17 mouse cellular contexts compared by ENCODE assay signal in genomic region chr2:153263053-153263452, GRCm38 (mm10). TPM values are rescaled to one million over a fixed set of nuclear protein-coding genes. Genes with fewer than 3 reads are reported as not detected.
A peak's percentile ranks its signal among the peaks of the same experiment; 100 is the strongest.
DNase-seq lines count a peak whose midpoint lies in the region; ATAC-seq and TF ChIP-seq lines count a peak whose summit lies in the region.
"Had no signal": no experiment of that assay in that cellular context is flagged by ENCODE, and none has a peak within 500 bp of the region (broad histone marks: within the 10 kb centered on the region; RNA-seq: fewer than 3 reads in every experiment).

No protein-coding gene starts in this region.

- peak; percentile 89 for DNase-seq in CD4-positive, CD25-positive, alpha-beta regulatory T cell, adult 2 months (ENCODE audit: low read depth, low spot score)
- peak; percentile 37 for DNase-seq in MEL (ENCODE audit: low read depth, low spot score)
- DNase-seq in thymus, postnatal 0 days (ENCODE audit: low spot score): peak; percentile 80
- DNase-seq in right cerebral cortex, postnatal 25 days: no peak
- DNase-seq in layer of hippocampus, adult 11-12 months (ENCODE audit: low spot score): no peak
- DNase-seq in adrenal gland, adult (ENCODE audit: inconsistent age in 2 of 2, low spot score in 1 of 2): no peak
- DNase-seq: adrenal gland, postnatal 25 days; cerebellum, postnatal 10 days; forebrain, postnatal 0 days; gastrocnemius, postnatal 10 days; heart, postnatal 4 days; layer of hippocampus, adult 9-11 months; liver; lung, adult 18-20 months had no signal

- H3K4me3 ChIP-seq in MEL (ENCODE audit: control insufficient read depth in 1 of 2, insufficient read depth in 1 of 2, low read depth in 2 of 2, low read length in 2 of 2): no peak overlapping the region
- H3K4me3 ChIP-seq in heart, embryonic 12.5 days: no peak overlapping the region
- H3K4me3 ChIP-seq: heart, embryonic 10.5 days had no signal

- ATAC-seq in megakaryocyte progenitor cell, adult 5-6 weeks (replicated peaks; ENCODE audit: poor library complexity): peak; percentile 22; the same call in 1 of the 2 replicates
- no peak for ATAC-seq in heart, embryonic 12.5 days (ENCODE audit: insufficient number of reproducible peaks, low FRiP score)
- ATAC-seq: forebrain, postnatal 0 days had no signal

- no peak for TF ChIP-seq RAD21 in MEL (IDR thresholded peaks at IDR 0.05; ENCODE audit: low read depth, low read length)

- peaks cover 21 to 23% of the 10 kb centered on the region in 2 experiments for H3K4me1 ChIP-seq in MEL (ENCODE audit: control insufficient read depth in 1 of 2, insufficient read depth in 2 of 2, low read length in 2 of 2)
- H3K4me1 ChIP-seq in heart, embryonic 12.5 days (replicated peaks): peaks cover 21% of the 10 kb centered on the region

- H3K9me3 ChIP-seq in MEL (replicated peaks; ENCODE audit: insufficient read depth, low read length): no peaks in the 10 kb centered on the region
- no peaks in the 10 kb centered on the region for H3K9me3 ChIP-seq in heart, embryonic 12.5 days (replicated peaks)
- H3K9me3 ChIP-seq: heart, embryonic 10.5 days had no signal

- TF ChIP-seq POLR2A in MEL (IDR thresholded peaks at IDR 0.05; ENCODE audit: control insufficient read depth in 1 of 2, insufficient read depth in 1 of 2, low read depth in 1 of 2, low read length in 2 of 2, poor library complexity in 1 of 2): no peak

- no peak overlapping the region for H3K9ac ChIP-seq in MEL (ENCODE audit: control insufficient read depth, low read depth, low read length, poor library complexity, severe bottlenecking)
- H3K9ac ChIP-seq in heart, embryonic 12.5 days: no peak overlapping the region
- H3K9ac ChIP-seq: forebrain, postnatal 0 days had no signal

- H3K4me2 ChIP-seq in heart, embryonic 12.5 days: no peak overlapping the region

- 0 out of 2 replicates have a peak overlapping the region, but pooled peaks have one; percentile 27 for H3K27ac ChIP-seq in MEL (ENCODE audit: control insufficient read depth, low read depth, low read length)
- H3K27ac ChIP-seq in heart, embryonic 12.5 days (ENCODE audit: poor library complexity, severe bottlenecking): no peak overlapping the region
- H3K27ac ChIP-seq: heart, embryonic 10.5 days had no signal

- 87% methylated on average over 5 of the region's 7 CpGs for WGBS in heart, embryonic 12.5 days

- no peak for TF ChIP-seq EP300 in MEL (IDR thresholded peaks at IDR 0.05; ENCODE audit: low read depth in 1 of 2, low read length in 2 of 2)

- peaks cover 2 to 30% of the 10 kb centered on the region in 2 experiments; a peak in 3 of 4 replicates for H3K36me3 ChIP-seq in MEL (ENCODE audit: control insufficient read depth in 1 of 2, insufficient read depth in 2 of 2, low read length in 2 of 2)
- peaks cover 66% of the 10 kb centered on the region for H3K36me3 ChIP-seq in heart, embryonic 12.5 days

- H3K27me3 ChIP-seq in MEL (ENCODE audit: control insufficient read depth in 1 of 2, insufficient read depth in 2 of 2, low read length in 2 of 2): no peaks in the 10 kb centered on the region
- H3K27me3 ChIP-seq in heart, embryonic 12.5 days (replicated peaks): no peaks in the 10 kb centered on the region

- no peaks in the 10 kb centered on the region for H3K79me2 ChIP-seq in MEL (ENCODE audit: control insufficient read depth, insufficient read depth, low read length, poor library complexity)

- no peak for TF ChIP-seq CTCF in MEL (IDR thresholded peaks at IDR 0.05 in 2 of 3, conservative IDR thresholded peaks at IDR 0.05 in 1 of 3; ENCODE audit: control insufficient read depth in 1 of 3, insufficient read depth in 1 of 3, low read depth in 2 of 3, low read length in 3 of 3, poor library complexity in 1 of 3, severe bottlenecking in 1 of 3)

TF ChIP-seq in MEL, 35 proteins besides CTCF, POLR2A, EP300 and RAD21:
- TF ChIP-seq KAT2A (conservative IDR thresholded peaks at IDR 0.05; ENCODE audit: low read depth, low read length) (no peak), MYC (IDR thresholded peaks at IDR 0.05; ENCODE audit: low read depth, low read length) (no peak), ZKSCAN1 (IDR thresholded peaks at IDR 0.05; ENCODE audit: low read depth, low read length) (no peak), TBP (IDR thresholded peaks at IDR 0.05; ENCODE audit: low read depth, low read length) (no peak), POLR2AphosphoS2 (IDR thresholded peaks at IDR 0.05; ENCODE audit: low read length) (no peak), SIN3A (IDR thresholded peaks at IDR 0.05; ENCODE audit: low read length) (no peak), ETS1 (IDR thresholded peaks at IDR 0.05; ENCODE audit: low read depth, low read length) (no peak), MAFK (IDR thresholded peaks at IDR 0.05; ENCODE audit: borderline replicate concordance, low read depth, low read length) (no peak), MYB (IDR thresholded peaks at IDR 0.05; ENCODE audit: low read depth, low read length) (no peak), CHD2 (IDR thresholded peaks at IDR 0.05; ENCODE audit: low read length) (no peak), ZNF384 (IDR thresholded peaks at IDR 0.05; ENCODE audit: low read depth, low read length) (no peak), JUND (IDR thresholded peaks at IDR 0.05; ENCODE audit: low read depth, low read length) (no peak), USF1 (IDR thresholded peaks at IDR 0.05; ENCODE audit: low read depth, low read length) (no peak), CHD1 (IDR thresholded peaks at IDR 0.05; ENCODE audit: low read depth, low read length) (no peak), ELF1 (IDR thresholded peaks at IDR 0.05; ENCODE audit: low read depth, low read length) (no peak), E2F4 (IDR thresholded peaks at IDR 0.05; ENCODE audit: borderline replicate concordance, low read depth, low read length) (no peak), MAZ (IDR thresholded peaks at IDR 0.05; ENCODE audit: low read depth, low read length) (no peak), UBTF (IDR thresholded peaks at IDR 0.05; ENCODE audit: borderline replicate concordance, insufficient read depth, low read depth, low read length) (no peak)

RNA-seq across cellular contexts. Expression of gene Pofut1, which starts 21.7 kb away (rescaled TPM):
- total RNA-seq in MEL (2012; rRNA removed): 20.2 and 20.5 TPM in 2 replicates
- polyA plus RNA-seq in MEL (2012; ENCODE audit: insufficient read depth in 1 of 2, insufficient read length in 2 of 2, low read depth in 1 of 2, low replicate concordance in 2 of 2, missing spikeins in 1 of 2): 10 to 100 TPM in 1 of 2 experiments, not detected in 1; 28.7 TPM
- 14.0 and 14.9 TPM in 2 replicates for total RNA-seq in megakaryocyte progenitor cell, adult 5-6 weeks (2015)
- total RNA-seq in megakaryocyte progenitor cell, adult 5-6 weeks (2017): 16.7 and 22.1 TPM in 2 replicates
- polyA plus RNA-seq in thymus, postnatal 0 days (2015; fragmentation: Nextera tagmentation; extraction: Ambion mirVana): 2.7 and 4.6 TPM in 2 replicates
- polyA plus RNA-seq in heart, embryonic 12.5 days (2016; fragmentation: Nextera tagmentation; extraction: Ambion mirVana): 3.7 and 4.5 TPM in 2 replicates

RNA-seq across cellular contexts. Expression of gene Plagl2, which starts 21.8 kb away (rescaled TPM):
- total RNA-seq in MEL (2012; rRNA removed): 5.9 and 6.0 TPM in 2 replicates
- 10 to 100 TPM in 1 of 2 experiments, not detected in 1; 34.4 TPM for polyA plus RNA-seq in MEL (2012; ENCODE audit: insufficient read depth in 1 of 2, insufficient read length in 2 of 2, low read depth in 1 of 2, low replicate concordance in 2 of 2, missing spikeins in 1 of 2)
- 42.3 and 45.4 TPM in 2 replicates for total RNA-seq in megakaryocyte progenitor cell, adult 5-6 weeks (2015)
- total RNA-seq in megakaryocyte progenitor cell, adult 5-6 weeks (2017): 5.6 TPM in 2 replicates
- 12.1 and 14.5 TPM in 2 replicates for polyA plus RNA-seq in thymus, postnatal 0 days (2015; fragmentation: Nextera tagmentation; extraction: Ambion mirVana)
- 20.2 and 22.1 TPM in 2 replicates for polyA plus RNA-seq in heart, embryonic 12.5 days (2016; fragmentation: Nextera tagmentation; extraction: Ambion mirVana)

RNA-seq across cellular contexts. Expression of gene Kif3b, which starts 28.2 kb away (rescaled TPM):
- 10.0 and 11.0 TPM in 2 replicates for total RNA-seq in MEL (2012; rRNA removed)
- polyA plus RNA-seq in MEL (2012; ENCODE audit: insufficient read depth in 1 of 2, insufficient read length in 2 of 2, low read depth in 1 of 2, low replicate concordance in 2 of 2, missing spikeins in 1 of 2): 10 to 100 TPM; 17.9 to 34.2 TPM
- total RNA-seq in megakaryocyte progenitor cell, adult 5-6 weeks (2015): 3.6 and 5.5 TPM in 2 replicates
- total RNA-seq in megakaryocyte progenitor cell, adult 5-6 weeks (2017): 9.9 and 11.3 TPM in 2 replicates
- polyA plus RNA-seq in thymus, postnatal 0 days (2015; fragmentation: Nextera tagmentation; extraction: Ambion mirVana): 6.5 and 7.3 TPM in 2 replicates
- 5.0 and 5.5 TPM in 2 replicates for polyA plus RNA-seq in heart, embryonic 12.5 days (2016; fragmentation: Nextera tagmentation; extraction: Ambion mirVana)

RNA-seq across cellular contexts. Expression of gene Tspyl3, which starts 37.8 kb away (rescaled TPM):
- 4.0 and 4.3 TPM in 2 replicates for total RNA-seq in MEL (2012; rRNA removed)
- 10 to 100 TPM in 1 of 2 experiments, 1 to 10 TPM in 1; 9.8 to 47.3 TPM for polyA plus RNA-seq in MEL (2012; ENCODE audit: insufficient read depth in 1 of 2, insufficient read length in 2 of 2, low read depth in 1 of 2, low replicate concordance in 2 of 2, missing spikeins in 1 of 2)
- 8.0 and 10.8 TPM in 2 replicates for total RNA-seq in megakaryocyte progenitor cell, adult 5-6 weeks (2015)
- total RNA-seq in megakaryocyte progenitor cell, adult 5-6 weeks (2017): 7.0 and 8.9 TPM in 2 replicates
- 24.0 and 25.6 TPM in 2 replicates for polyA plus RNA-seq in thymus, postnatal 0 days (2015; fragmentation: Nextera tagmentation; extraction: Ambion mirVana)
- 7.0 TPM in 2 replicates for polyA plus RNA-seq in heart, embryonic 12.5 days (2016; fragmentation: Nextera tagmentation; extraction: Ambion mirVana)

Comparison
In these comparisons a context has a peak if more than half of its experiments do, and no peak if none do; other contexts are left out.
1. DNase-seq: peak in CD4-positive, CD25-positive, alpha-beta regulatory T cell, adult 2 months (single experiment), MEL (single experiment) and thymus, postnatal 0 days (single experiment); none in right cerebral cortex, postnatal 25 days (single experiment), layer of hippocampus, adult 11-12 months (single experiment) and adrenal gland, adult (0 of 2).